Mouse (Mus musculus) kidney, adult 2 months (tissue): Measurements from ENCODE around the gene Ddx47. TPM values are rescaled to one million over a fixed set of nuclear protein-coding genes. Genes with fewer than 3 reads are reported as not detected.

ENCODE experiments used
- DNase-seq: peaks from one replicate; pipeline ENCODE4 v3.0.0; 2021
- H3K27ac ChIP-seq: fragments of 200-500 bp; 2 replicates; pipeline ENCODE4 v1.5.1; 2012; ENCODE audit warnings: low read depth, low read length, control low read depth, inconsistent platforms; ENCODE audit not compliant: insufficient read depth
- H3K27me3 ChIP-seq: fragments of 200-500 bp; replicated peaks from 2 replicates; pipeline ENCODE4 v1.6.1; 2012; ENCODE audit warnings: mild to moderate bottlenecking, moderate library complexity, low read length, inconsistent platforms; ENCODE audit not compliant: control insufficient read depth, insufficient read depth
- H3K36me3 ChIP-seq: fragments of 200-500 bp; 2 replicates; pipeline ENCODE4 v1.6.1; 2012; ENCODE audit warnings: mild to moderate bottlenecking, moderate library complexity, low read length, inconsistent platforms; ENCODE audit not compliant: control insufficient read depth, insufficient read depth
- H3K4me1 ChIP-seq: fragments of 200-500 bp; 2 replicates; pipeline ENCODE4 v1.6.1; 2011; ENCODE audit warnings: low read length; ENCODE audit not compliant: control insufficient read depth, insufficient read depth
- H3K4me3 ChIP-seq: fragments of 200-500 bp; 2 replicates; pipeline ENCODE4 v1.5.1; 2011; ENCODE audit warnings: mild to moderate bottlenecking, low read depth, low read length, control low read depth; ENCODE audit not compliant: insufficient read depth
- CTCF ChIP-seq: fragments of 200-500 bp; conservative IDR thresholded peaks from 2 replicates; pipeline ENCODE4 v1.5.1; 2011; ENCODE audit warnings: low read depth, mild to moderate bottlenecking, control low read depth, low read length, moderate library complexity, mixed read lengths; ENCODE audit not compliant: insufficient read depth, insufficient read length
- POLR2A ChIP-seq: fragments of 200-500 bp; IDR thresholded peaks from one replicate; pipeline ENCODE4 v1.6.1; 2011; ENCODE audit warnings: low read depth, low read length, control low read depth
- WGBS: fragments of 180-500 bp; shearing (Covaris S2); methylation state at CpG from one replicate; pipeline ENCODE4 v1.1.7; 2018; 5-methylcytosine and 5-hydroxymethylcytosine counted together
- polyA plus RNA-seq: library from polyadenylated mRNA; depleted of rRNA; stranded (reverse); fragments of >200 nt; gene quantifications from 2 replicates; pipeline ENCODE4 v1.2.3, GENCODE M21; 2012; rRNA removed

Gene Ddx47
- polyA plus RNA-seq, 1 experiment, result 44.0 TPM

GRCm38 (mm10) chr6:135069856-135070255 lies 58.4 kb downstream of the Ddx47 start:
- no peaks in the 10 kb centered on the region for H3K27me3 ChIP-seq
- WGBS, result 58% methylated on average over 6 of the region's 6 CpGs
- no peak for TF ChIP-seq POLR2A
- no peak for TF ChIP-seq CTCF
- no peaks in the 10 kb centered on the region for H3K4me1 ChIP-seq
- no peak overlapping the region for H3K4me3 ChIP-seq
- no peak for DNase-seq
- no peaks in the 10 kb centered on the region for H3K36me3 ChIP-seq
- H3K27ac ChIP-seq, result no peak overlapping the region

GRCm38 (mm10) chr6:135070347-135070746 lies 58.9 kb downstream of the Ddx47 start:
- Histone ChIP-seq H3K4me1 (no peaks in the 10 kb centered on the region), H3K27me3 (no peaks in the 10 kb centered on the region), H3K4me3 (no peak overlapping the region), H3K36me3 (no peaks in the 10 kb centered on the region), H3K27ac (no peak overlapping the region)
- WGBS, result 76% methylated on average over 2 of the region's 2 CpGs
- TF ChIP-seq POLR2A (no peak), CTCF (no peak)
- DNase-seq, result no peak

Other genes starting within 250 kb of the Ddx47 start
- 11.7 and 17.6 TPM in 2 replicates for gene Dusp16, start 219.0 kb upstream of the Ddx47 start, polyA plus RNA-seq
- 20.4 and 26.1 TPM in 2 replicates for gene Crebl2, start 181.5 kb upstream of the Ddx47 start, polyA plus RNA-seq
- gene Gpr19, start 113.0 kb upstream of the Ddx47 start, polyA plus RNA-seq, result 6.4 and 7.9 TPM in 2 replicates
- gene Cdkn1b, start 91.2 kb upstream of the Ddx47 start, polyA plus RNA-seq, result 15.9 and 17.1 TPM in 2 replicates
- 0.72 and 0.79 TPM in 2 replicates for gene Apold1, start 29.9 kb upstream of the Ddx47 start, polyA plus RNA-seq
- 3.3 and 4.3 TPM in 2 replicates for gene Gprc5a, start 54.0 kb downstream of the Ddx47 start, polyA plus RNA-seq
- 0.09 and 0.19 TPM in 2 replicates for gene Gprc5d, start 106.7 kb downstream of the Ddx47 start, polyA plus RNA-seq
- gene Fam234b, start 186.4 kb downstream of the Ddx47 start, polyA plus RNA-seq, result 14.2 and 15.6 TPM in 2 replicates
- 71.1 and 82.9 TPM in 2 replicates for gene Hebp1, start 186.4 kb downstream of the Ddx47 start, polyA plus RNA-seq
- gene Gsg1, start 242.7 kb downstream of the Ddx47 start, polyA plus RNA-seq, result 0.55 and 1.4 TPM in 2 replicates